Mouse (Mus musculus): Measurements from ENCODE around the gene Sapcd1.
"Not testable (repeated sequence)": the region's sequence is repeated elsewhere in the genome, so short reads cannot be mapped to it uniquely, and the experiment has no call there.

The Sapcd1 gene

DNA sequence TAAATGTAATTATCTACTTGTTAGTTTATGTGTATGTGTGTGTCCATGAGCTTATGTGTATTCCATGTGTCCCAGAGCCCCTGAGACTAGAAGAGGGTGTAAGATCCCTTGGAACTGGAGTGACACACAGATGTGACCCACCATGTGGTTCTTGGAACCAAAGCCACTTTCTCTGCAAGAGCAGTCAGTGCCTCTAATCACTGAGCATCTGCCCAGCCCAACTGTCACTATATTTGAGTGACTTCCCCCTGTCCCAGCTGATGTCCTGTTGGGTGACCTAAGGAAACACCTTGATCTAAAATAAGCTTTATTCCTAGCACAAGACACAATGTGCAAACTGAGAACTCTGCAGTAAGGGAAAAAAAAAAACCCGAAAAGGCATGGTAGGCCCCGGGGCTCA is 499 bp upstream of the Sapcd1 start:
- no peak for DNase-seq

DNA sequence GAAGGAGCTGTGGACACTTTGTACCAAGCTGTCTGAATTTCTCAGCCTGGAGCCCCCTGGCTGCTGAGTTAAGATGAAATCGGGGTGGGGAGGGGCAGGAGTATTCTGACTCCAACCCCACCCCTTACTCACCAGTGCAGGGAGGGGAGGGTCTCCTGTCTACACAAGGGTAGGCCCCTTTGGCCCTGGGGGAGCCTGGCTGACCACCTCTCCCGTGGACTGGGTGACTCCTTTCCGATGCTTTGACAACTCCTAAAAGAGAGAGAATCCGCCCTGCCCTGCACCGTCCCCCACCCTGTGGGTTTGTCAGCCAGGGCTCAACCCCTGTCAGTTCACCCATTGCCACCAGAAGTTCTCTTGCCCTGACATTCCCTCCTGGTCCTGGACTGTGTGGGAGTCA is 1.6 kb downstream of the Sapcd1 start:
- DNase-seq, result no peak

DNA sequence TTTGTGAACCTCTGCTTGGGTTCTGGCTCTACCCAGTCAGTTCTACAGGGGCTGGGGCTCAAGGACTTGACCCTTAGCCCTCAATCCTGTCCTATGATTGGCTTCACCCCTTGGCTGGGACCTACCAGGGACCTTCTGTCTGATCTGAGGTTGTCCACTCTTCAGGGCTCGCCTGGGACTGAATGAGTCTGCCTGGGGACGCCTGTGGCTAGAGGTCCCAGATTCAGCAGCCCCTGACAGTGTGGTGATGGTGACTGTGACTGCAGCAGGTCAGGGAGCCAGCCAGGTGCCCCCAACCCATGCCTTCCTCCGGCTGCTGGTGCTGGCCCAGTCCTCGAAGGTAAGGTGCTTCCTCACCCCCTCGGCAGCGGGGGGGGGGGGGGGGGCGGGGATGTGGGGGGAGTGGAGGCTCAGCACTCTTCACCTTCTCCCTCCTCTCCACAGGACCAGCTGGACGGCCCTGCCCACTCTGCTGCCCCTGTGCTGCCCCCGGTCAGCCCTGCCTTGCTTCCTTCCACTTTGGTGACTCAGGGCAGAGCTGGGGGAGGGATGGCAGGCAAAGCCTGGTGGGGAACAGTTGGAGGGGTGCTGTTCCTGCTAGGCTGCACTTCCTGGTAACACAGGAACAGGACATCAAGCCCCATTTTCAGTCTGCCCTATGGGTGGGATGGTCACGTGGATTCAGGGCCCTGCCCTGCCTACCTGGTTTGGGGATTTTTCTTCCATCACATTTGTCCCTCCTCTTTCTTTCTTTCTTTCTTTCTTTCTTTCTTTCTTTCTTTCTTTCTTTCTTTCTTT is 2.9 kb downstream of the Sapcd1 start:
- no peak for DNase-seq

DNA sequence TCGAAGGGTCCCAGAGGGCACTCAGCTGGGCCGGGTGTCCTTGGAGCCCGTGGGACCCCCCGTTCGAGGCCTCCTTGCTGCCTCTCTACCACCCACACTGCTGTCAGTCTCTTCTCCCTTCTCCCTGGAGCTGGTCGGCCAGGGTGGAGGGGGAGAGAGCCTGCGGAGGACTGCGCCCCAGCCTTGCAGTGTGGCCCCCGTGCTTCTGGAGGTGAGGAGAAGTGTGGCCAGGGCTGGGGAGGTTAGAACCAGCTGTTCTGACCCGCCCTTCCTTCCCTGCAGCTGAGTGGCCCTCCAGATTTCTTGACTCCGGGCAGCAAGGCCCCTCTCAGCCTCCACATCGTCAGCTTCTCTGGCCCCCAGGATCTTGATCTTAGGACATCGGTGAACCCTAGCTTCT is 3.6 kb downstream of the Sapcd1 start:
- DNase-seq, result no peak

DNA sequence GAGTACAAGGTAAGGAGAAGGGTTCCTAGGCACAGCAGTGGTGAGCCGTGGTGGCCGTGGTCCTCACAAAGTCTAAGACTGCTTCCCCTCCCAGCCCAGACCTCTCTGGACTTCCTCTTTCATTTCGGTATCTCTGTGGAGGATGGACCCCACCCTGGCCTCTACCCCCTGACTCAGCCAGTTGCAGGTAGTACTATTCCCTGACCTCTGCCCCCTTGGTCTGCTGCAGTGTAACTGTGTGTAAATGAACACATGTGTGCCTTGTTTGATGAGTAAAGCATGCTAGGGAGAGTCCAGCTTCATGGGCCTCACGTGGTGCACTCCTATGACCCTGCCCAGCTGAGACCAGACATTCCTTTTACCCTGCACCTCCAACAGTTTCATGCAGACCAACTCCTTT is 4.1 kb downstream of the Sapcd1 start:
- DNase-seq, result no peak

DNA sequence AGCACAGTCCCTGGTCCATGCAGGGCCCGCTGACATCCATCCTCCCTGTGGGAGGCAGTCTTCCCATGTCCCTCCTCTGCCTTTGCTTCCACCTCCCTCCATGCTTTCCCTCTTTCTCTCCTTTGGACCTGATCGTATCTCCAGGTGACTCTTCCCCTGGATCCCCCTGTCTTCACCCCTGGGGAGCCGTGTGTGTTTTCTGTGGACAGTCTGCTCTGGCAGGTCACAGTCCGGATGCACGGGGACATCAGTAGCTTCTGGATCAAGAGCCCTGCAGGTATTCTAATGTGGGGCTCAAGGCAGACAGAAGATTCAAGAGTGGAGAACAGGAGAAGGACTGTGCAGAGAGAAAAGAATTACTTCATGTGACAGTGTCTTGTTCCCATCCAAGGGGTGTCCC is 4.6 kb downstream of the Sapcd1 start:
- no peak for DNase-seq

DNA sequence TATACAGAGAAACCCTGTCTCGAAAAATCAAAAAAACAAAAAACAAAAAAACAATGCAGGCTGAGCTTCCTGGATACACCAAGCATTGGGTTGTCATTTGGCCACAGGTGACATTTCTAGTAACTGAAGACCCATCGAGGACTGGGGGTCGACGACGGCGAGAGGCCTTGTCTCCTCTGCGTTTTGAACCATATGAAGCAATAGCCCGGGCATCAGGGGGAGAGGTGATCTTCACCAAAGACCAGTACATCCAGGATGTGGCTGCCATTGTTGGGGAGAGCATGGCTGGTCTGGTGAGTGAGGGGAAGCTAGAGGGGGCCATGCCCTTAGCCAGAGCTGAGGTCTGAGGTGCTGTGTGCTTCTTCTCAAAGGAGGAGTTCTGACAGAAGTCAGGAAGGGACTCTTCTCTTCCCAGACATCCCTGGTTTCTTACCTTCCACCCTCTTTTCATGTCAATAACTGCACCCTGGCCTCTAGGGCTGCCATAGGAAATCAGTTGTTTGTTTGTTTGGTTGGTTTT is 5.2 kb downstream of the Sapcd1 start:
- no peak for DNase-seq

DNA sequence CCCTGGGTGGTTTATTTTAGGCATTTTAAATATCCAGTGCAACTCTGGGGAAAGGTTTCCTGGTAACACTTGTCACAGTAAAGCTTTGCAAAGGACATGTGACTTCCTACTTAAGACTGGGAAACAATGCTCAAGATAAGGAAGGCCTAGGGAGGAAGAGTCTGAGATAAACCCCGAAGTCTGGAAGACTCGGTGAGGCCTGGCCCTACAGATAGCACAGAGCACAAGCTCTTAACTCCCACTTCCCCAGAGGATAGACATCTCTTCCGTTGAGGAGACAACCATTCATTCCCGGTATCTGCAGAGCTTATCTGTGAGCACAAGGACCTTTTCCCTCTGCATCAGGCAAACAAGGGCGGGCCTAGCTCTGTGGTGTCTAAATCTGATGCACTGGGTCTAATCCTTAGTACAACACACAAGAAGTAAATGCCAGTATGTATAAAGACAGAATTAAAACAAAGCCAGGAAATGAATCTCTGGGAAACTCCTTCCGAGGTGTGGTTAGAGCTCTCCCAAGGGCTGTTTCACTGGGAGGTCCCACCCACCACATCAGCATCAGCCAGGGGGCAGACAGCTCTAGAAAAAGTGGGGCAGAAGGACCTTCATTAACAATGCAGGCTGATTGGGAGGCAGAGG is 5.9 kb downstream of the Sapcd1 start:
- no peak for DNase-seq

DNA sequence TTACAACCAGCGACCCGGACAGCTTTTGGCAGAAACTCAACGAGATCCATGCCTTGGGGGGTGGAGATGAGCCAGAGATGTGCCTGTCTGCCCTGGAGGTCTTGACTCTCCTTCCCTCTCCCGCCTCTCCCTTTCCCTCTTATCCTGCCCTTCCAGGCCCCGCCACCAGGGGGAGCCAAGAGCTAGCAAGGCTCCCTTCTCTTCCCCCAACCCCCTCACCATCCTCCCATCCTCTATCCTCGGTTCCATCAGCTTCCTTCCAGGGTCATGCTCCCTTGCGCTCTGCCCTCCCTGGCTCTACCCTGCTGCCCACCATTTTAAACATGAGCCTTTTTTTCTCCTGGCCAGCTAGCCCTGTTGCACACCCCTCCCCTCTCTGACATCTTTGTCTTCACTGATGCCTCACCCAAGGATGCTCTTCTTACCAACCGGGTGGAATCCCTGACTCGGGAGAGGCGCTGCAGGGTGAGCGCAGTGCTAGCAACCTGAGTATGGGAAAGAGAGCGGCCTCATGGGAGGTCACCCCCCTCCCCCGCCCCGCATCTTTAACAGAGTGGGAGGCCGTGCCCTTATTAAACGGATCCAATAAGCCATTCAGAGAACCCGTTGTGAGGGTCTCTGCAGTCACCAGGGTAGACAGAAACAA is 6.5 kb downstream of the Sapcd1 start:
- DNase-seq, result peak; percentile 92

DNA sequence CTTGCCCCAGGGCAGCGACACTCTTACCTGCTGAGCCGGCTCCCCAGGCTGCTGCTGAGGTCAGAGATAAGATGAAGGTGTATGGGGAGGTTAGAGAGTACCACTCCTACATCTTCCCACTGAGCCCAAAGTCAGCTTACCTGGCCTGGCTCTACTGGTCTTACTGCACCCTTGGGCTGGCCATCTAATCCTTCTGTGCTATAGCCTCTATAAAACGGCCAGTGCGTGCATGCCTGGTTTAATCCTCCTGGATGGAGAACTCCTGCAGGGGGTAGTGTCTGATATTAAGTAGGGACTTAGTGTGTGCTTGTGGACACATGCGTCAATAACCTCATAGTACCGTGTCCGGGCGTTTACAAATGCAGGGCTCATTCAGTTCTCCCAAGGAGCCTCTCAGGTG is 7.3 kb downstream of the Sapcd1 start:
- DNase-seq, result peak; percentile 43

DNA sequence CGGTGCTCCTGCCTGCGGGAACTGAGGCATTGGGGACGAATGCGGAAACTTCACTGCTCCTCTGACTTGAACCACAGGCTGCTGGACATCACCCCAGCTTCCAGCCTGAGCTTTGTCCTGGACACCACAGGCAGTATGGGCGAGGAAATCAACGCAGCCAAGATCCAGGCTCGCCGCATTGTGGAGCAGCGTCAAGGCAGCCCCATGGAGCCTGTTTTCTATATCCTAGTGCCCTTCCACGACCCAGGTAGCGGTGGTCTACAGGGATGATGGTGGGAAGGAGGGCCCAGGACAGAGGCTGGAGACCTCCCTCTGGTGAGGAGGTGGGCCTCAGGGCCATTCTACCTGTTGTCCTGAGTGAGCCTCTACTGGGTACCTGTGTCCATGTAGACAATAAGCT is 7.9 kb downstream of the Sapcd1 start:
- no peak for DNase-seq

DNA sequence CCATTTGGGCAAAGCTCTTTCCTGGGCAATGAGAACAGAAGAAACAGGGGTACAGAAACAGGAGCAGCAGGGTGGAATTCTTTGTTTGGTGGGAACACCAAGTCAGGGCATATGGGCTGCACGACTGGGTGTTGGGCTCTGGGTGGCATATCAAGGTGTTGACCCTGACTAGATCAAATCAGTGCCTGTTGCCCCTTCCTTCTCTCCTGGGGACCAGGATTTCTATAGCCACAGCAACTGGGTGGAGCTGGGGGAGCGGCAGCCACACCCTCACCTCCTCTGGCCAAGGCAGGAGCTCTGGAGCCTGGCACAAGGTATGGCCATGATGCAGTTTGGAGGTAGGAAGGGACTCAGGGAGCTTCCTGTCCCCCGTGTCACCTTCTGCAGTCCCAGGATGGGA is 9.6 kb downstream of the Sapcd1 start:
- no peak for DNase-seq

DNA sequence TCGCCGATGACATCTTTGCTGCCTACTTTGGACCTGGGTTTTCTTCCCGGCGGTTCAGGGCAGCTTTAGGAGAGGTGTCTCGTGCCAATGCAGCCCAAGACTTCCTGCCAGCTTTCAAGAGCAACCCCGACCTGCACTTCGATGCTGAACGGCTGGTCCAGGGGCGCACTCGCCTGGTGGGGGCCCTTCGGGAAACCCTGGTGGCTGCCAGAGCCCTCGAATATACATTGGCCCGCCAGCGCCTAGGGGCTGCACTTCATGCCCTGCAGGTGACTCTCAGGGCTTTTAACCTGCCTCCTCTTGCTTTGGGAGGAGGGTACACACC is 10.1 kb downstream of the Sapcd1 start:
- DNase-seq, result peak; percentile 45

DNA sequence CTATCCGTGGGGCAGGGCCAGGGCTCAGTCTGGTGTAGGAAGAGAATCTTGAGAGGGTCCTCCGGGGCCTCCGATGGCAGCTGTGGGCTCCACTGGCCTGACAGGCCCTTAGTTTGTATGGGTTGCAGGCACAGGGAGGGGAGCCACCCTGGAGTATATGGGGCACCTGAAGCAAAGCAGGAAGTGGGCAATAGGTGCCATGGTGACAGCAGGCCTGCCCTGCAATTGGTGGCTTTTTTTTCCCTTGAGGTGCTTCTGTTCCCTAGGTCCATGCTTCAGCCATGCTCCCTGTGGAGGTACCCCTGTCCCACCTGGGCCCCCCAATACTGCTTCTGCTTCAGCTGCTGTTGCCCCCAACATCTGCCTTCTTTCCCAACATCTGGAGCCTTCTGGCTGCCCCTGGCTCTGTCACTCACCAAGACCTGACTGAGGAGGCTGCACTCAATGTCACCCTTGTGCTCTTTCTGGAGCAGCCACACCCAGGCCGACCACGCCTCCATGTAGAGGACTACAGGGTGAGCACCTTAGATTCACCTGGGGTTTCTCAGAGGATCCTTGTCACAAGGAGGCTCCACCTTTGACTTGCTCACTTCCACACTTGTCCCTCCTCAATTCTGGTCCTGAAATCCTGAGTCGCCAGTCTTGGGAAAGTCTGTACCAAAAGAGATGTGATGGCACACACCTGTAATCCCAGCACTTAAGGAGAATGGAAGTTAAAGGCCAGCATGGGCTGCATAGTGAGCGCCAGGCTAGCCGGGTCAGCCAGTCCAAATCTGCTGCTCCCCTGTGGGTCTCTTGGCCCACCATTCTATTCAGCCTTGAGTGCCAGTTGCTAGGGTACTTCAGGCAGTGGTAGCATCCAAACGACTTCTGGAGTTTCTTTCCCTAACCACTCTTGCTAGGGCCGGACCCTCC is 10.8 kb downstream of the Sapcd1 start:
- DNase-seq, result peak; percentile 51

DNA sequence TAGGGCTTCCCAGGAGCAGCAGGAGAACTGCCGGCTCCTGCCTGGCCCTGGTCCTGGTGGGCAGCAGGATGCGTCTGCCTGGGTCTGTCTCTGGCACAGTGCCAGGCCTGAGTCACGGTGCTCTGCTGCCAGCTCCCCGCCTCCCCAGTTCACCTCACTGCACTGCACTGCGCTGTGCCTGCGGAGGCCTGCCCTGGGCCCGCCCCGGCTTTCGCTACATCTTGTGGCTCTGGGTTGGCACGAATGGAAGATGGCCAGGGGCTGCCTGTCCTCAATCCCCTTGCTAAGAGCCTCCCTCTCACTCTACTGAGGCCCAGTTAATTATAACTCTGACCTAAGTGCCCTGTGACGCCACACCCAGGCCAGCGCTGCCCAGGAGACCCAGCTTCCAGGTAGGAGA is 11.4 kb downstream of the Sapcd1 start, which contains the start of gene Vwa7:
Vwa7 (plus strand) TSS at position 204 of the 400 bp plus-strand sequence.
- peak; percentile 82 for DNase-seq

DNA sequence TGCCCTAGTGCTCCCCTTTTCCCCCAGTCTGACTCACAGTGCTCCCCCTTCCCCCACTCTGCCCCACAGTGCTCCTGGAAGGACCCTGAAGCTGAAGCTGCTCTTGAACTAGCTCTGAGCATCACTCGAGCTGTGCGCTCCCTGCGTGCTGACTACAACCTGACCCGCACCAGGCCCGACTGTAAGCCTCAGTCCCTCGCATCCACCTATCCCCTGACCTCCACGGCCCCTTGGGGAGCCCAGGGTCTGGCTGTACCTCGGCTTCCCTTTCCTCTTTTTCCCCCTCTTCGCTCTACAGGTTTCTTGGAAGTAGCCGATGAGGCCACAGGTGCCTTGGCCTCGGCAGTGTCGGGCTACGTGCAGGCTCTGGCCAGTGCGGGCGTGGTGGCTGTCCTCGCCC is 12.5 kb downstream of the Sapcd1 start:
- DNase-seq, result peak; percentile 39

DNA sequence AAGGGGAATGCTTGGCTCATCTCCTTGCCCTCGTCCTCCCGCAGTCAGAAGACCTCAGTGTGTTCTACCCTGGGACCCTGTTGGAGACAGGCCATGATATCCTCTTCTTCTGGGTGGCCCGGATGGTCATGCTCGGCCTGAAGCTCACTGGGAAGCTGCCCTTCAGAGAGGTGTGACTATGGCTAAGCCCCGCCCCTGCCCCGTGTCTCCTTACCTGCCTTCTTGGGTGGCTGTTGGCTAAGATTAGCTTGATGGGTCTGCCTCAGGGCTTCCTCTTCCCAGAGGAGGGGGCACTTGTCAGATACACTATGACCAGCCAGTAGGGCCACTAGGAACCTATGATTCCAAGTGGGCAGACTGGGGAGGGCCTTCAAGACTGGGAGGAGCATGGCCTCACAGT is 14.6 kb downstream of the Sapcd1 start:
- no peak for DNase-seq

DNA sequence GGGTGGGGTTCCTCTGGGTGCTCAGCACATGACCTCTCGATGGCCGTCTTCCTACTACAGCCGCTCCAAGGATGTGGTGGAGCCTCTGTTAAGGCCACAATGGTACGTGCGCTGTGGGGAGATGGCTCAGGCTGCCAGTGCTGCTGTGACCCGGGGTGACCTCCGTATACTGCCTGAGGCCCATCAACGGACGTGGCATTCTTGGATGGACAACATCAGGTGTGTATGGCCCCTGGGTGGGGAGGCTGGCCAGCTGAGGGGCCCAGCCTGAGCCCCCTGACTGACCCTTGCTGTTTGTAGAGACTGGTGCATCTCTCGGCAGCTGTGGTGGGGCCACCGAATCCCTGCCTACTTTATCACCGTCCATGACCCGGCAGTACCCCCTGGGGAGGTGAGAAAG is 15.4 kb downstream of the Sapcd1 start:
- DNase-seq, result no peak

DNA sequence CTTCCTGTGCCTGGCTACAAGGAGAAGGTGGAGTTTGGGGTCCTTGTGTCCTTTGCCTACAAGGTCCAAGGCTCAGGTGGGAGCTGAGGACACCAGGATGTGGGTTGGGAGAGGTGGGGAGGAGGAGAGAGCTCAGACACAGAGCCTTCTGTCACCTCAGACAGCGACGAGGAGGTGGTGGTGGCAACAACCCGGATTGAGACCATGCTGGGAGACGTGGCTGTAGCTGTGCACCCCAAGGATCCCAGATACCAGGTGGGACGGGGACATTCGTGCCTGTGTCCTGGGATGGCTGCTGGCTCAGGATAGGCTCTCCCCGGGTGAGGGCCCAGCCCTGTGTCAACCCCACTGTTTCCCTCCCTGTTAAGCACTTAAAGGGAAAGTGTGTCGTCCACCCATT is 16.4 kb downstream of the Sapcd1 start:
- DNase-seq, result no peak

DNA sequence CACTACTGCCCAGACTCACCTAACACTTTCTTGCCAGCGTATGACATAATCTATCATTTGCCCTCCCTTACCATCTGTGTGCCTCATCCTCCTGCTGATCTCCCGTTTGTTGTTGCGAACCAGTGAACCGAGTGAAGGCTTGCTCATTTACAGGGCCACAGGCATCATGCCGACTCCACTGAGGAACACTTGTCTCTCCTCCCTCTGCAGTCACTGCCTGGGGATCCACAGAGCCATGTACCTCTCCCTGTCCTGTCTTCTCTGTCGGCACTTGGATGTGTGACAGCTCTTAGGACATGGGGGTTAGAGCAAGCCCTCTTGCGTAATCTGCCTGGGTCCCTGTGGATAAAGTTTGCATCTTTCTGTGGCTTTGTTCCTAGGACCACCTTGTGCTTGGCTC is 18.2 kb downstream of the Sapcd1 start:
- peak; percentile 91 for DNase-seq

DNA sequence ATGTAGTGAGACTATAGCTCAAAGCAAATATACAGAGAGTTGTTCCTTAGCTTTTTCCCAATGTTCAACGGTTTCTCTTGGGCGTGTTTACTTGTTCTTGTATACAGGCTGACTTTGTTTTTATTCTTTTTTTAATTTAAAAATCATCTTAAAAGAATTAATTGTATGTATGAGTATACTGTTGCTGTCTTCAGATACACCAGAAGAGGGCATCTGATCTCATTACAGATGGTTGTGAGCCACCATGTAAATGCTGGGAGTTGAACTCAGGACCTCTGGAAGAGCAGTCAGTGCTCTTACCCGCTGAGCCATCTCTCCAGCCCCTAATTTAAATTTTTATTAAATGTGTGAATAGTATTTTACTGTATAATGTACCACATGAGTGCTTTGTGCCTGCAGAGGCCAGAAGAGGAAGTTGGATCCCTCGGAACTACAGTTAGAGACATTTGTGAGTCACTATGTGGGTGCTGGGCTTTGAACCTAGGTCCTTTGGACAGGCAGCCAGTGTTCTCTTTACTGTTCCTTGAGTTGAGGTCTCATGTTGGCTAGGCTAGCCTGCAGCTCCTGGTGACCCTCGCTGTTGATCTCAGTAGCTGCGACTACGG is 20.3 kb downstream of the Sapcd1 start:
- no peak for DNase-seq

DNA sequence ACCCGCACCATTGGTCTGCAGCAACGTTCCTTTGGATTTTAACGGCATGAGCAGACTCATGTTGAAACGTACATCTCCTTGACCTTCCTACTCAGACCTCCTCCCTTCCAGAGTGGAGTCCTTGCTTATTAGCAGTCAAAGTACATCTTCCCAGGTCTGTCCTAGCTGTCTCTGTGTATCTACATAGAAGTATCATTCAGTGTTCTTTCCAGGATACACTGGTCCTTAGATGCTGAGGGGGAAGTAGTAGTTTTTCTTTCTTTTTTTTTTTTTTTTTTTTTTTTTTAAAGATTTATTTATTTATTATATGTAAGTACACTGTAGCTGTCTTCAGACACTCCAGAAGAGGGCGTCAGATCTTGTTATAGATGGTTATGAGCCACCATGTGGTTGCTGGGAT is 21.9 kb downstream of the Sapcd1 start:
- DNase-seq, result not testable (repeated sequence)

DNA sequence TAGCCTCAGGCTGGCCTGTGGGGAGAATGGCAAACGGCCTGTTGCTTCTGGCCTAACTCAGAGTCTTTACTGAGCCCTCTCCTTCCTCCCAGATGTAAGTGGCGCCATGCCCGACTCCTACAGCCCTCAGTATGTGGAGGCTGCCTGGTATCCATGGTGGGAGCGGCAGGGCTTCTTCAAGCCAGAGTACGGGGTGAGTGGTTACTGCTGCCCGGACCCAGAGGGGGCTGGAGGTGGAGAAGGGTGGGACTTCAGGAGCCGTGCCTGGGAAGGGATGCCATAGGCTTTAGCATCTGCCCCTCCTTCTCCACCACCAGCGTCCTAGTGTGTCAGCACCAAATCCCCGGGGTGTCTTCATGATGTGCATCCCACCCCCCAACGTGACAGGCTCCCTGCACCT is 22.7 kb downstream of the Sapcd1 start:
- DNase-seq, result peak; percentile 35
